Mouse (Mus musculus) liver, postnatal 0 days (tissue): ENCODE measurements around the gene Bank1.

ENCODE experiments used
- CTCF ChIP-seq: sonication (generic); IDR thresholded peaks from 2 replicates; pipeline ENCODE4 v1.5.1; 2016; ENCODE audit warnings: antibody characterized with exemption, low read depth
- EP300 ChIP-seq: IDR thresholded peaks from 2 replicates; pipeline ENCODE4 v1.6.1; 2016; ENCODE audit warnings: antibody characterized with exemption, low read depth, mild to moderate bottlenecking

DNA sequence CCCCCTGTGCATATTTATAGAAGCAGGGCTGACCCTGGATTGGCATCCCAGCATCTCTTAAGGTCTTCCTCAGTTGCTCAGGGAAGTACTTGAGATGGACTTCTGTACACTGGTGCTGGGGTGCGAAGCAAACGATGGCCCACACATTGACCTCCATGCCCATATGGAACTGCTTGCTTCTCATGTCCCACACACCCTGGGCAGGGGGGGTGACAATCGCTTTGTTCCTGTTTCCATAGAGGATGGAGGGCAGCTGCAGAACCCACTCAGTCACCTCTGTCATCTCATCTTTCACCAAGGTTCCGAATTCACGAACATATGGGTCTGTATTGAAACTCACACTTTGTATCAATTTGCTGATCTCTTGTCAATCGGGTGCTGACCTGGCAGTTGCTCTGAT is 275.7 kb downstream of the Bank1 start:
- TF ChIP-seq CTCF (no peak), EP300 (no peak)
